Mouse (Mus musculus) midbrain, embryonic 13.5 days (tissue): Measurements from ENCODE around the gene Itgb5. TPM values are rescaled to one million over a fixed set of nuclear protein-coding genes. Genes with fewer than 3 reads are reported as not detected.

Experiments
- ATAC-seq: fragments of 200-750 bp; cut with Nextera tagmentation; 2 replicates; pipeline ENCODE4 v1.8.0; 2017; ENCODE audit warnings: mild to moderate bottlenecking, moderate TSS enrichment, moderate library complexity
- H3K27ac ChIP-seq: fragments of 300-500 bp; sonication (generic); 2 replicates; pipeline ENCODE4 v1.5.1; 2015; ENCODE audit warnings: inconsistent platforms, mild to moderate bottlenecking, moderate library complexity
- H3K27me3 ChIP-seq: fragments of 300-500 bp; sonication (generic); 2 replicates; pipeline ENCODE4 v1.6.1; 2015; ENCODE audit warnings: mild to moderate bottlenecking, inconsistent platforms
- H3K36me3 ChIP-seq: fragments of 300-500 bp; sonication (generic); 2 replicates; pipeline ENCODE4 v1.6.1; 2015; ENCODE audit warnings: mild to moderate bottlenecking, inconsistent platforms
- H3K4me1 ChIP-seq: fragments of 300-500 bp; sonication (generic); replicated peaks from 2 replicates; pipeline ENCODE4 v1.6.1; 2015; ENCODE audit warnings: inconsistent platforms
- H3K4me2 ChIP-seq: fragments of 300-500 bp; sonication (generic); replicated peaks from 2 replicates; pipeline ENCODE4 v1.6.1; 2015; ENCODE audit warnings: moderate library complexity, mild to moderate bottlenecking, inconsistent platforms
- H3K4me3 ChIP-seq: fragments of 300-500 bp; sonication (generic); replicated peaks from 2 replicates; pipeline ENCODE4 v1.5.1; 2015; ENCODE audit warnings: mild to moderate bottlenecking, inconsistent platforms
- H3K9ac ChIP-seq: fragments of 300-500 bp; sonication (generic); replicated peaks from 2 replicates; pipeline ENCODE4 v1.6.1; 2015; ENCODE audit warnings: mild to moderate bottlenecking, inconsistent platforms
- H3K9me3 ChIP-seq: fragments of 300-500 bp; sonication (generic); 2 replicates; pipeline ENCODE4 v1.6.1; 2016; ENCODE audit warnings: mild to moderate bottlenecking, inconsistent platforms
- WGBS: fragments of 180-500 bp; shearing (Covaris S2); methylation state at CpG from one replicate; pipeline ENCODE4 v1.1.7; 2015; 5-methylcytosine and 5-hydroxymethylcytosine counted together
- polyA plus RNA-seq: library from polyadenylated mRNA; unstranded; fragments of >200 nt; fragmentation: Nextera tagmentation; extraction: Ambion mirVana; gene quantifications from 2 replicates; pipeline ENCODE4 v1.2.1, GENCODE M21; 2015

Itgb5 gene
- polyA plus RNA-seq, 1 experiment from 2014 or later: 10.3 TPM

DNA sequence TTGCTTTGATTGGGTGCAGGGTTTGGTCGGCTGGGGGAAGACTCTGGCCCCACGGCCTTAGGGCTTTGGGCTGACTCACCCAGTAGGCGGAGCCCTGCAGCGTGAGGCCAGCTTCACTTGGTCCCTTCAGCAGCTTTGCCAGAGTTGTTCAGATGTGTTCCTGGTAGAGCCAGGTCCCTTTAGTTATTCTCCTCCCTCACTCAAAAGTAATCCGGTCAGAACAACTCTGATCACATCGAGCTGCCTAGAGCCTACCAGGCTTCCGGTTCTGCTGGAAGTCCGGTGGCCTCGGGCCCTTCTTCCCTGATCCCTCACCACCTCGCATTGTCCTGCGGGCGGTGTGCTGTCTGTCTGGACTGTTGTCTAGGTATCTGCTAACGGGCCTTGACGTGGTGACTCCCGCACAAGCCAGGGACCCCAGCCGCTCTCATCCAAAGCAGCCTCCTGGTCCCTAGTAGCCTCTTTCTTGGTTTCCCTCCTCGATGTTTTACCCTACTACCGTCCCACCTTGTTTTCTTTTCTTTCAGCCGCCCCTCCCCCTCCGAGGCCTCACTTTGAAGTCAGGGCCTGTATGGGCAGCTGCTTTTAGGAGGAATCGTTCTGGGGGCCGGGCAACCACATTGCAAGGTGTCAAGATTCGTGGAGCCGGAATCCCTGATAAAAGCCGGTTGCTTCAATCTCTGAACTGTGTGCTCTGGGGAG lies 4.5 kb downstream of the Itgb5 start:
- Histone ChIP-seq H3K27me3 (peaks cover 51% of the 10 kb centered on the region), H3K9me3 (no peaks in the 10 kb centered on the region), H3K4me3 (peak overlapping the region; percentile 22), H3K4me1 (peaks cover 38% of the 10 kb centered on the region), H3K36me3 (no peaks in the 10 kb centered on the region), H3K27ac (no peak overlapping the region), H3K9ac (no peak overlapping the region; the same call in 1 of the 2 replicates), H3K4me2 (peak overlapping the region; percentile 51)
- ATAC-seq: no peak; the same call in 1 of the 2 replicates
- 3% methylated on average over 25 of the region's 25 CpGs for WGBS

- no peak for ATAC-seq
- Histone ChIP-seq H3K4me2 (no peak overlapping the region), H3K4me1 (peaks cover 23% of the 10 kb centered on the region), H3K9ac (no peak overlapping the region), H3K4me3 (no peak overlapping the region), H3K36me3 (no peaks in the 10 kb centered on the region), H3K9me3 (no peaks in the 10 kb centered on the region), H3K27ac (no peak overlapping the region), H3K27me3 (peaks cover 26% of the 10 kb centered on the region)
- 93% methylated on average over 3 of the region's 3 CpGs for WGBS
Measured at GRCm38 (mm10) chr16:33836676-33837075, 7.2 kb downstream of the Itgb5 start.

- Histone ChIP-seq H3K9ac (no peak overlapping the region), H3K27me3 (peaks cover 20% of the 10 kb centered on the region), H3K4me3 (no peak overlapping the region), H3K9me3 (no peaks in the 10 kb centered on the region), H3K4me2 (no peak overlapping the region), H3K4me1 (peaks cover 21% of the 10 kb centered on the region), H3K36me3 (no peaks in the 10 kb centered on the region), H3K27ac (no peak overlapping the region)
- WGBS: 80% methylated on average over 3 of the region's 3 CpGs
- ATAC-seq: no peak
Measured at GRCm38 (mm10) chr16:33837191-33837590, 7.7 kb downstream of the Itgb5 start.

- WGBS: 87% methylated on average over 6 of the region's 6 CpGs
- Histone ChIP-seq H3K9ac (no peak overlapping the region), H3K36me3 (no peaks in the 10 kb centered on the region), H3K27me3 (0 out of 2 replicates have a peak, but pooled peaks cover 2% of the 10 kb centered on the region), H3K27ac (no peak overlapping the region), H3K4me2 (no peak overlapping the region), H3K4me3 (no peak overlapping the region), H3K9me3 (no peaks in the 10 kb centered on the region), H3K4me1 (0 out of 2 replicates have a peak, but pooled peaks cover 5% of the 10 kb centered on the region)
- ATAC-seq: no peak
Measured at GRCm38 (mm10) chr16:33840616-33841015, 11.2 kb downstream of the Itgb5 start.

DNA sequence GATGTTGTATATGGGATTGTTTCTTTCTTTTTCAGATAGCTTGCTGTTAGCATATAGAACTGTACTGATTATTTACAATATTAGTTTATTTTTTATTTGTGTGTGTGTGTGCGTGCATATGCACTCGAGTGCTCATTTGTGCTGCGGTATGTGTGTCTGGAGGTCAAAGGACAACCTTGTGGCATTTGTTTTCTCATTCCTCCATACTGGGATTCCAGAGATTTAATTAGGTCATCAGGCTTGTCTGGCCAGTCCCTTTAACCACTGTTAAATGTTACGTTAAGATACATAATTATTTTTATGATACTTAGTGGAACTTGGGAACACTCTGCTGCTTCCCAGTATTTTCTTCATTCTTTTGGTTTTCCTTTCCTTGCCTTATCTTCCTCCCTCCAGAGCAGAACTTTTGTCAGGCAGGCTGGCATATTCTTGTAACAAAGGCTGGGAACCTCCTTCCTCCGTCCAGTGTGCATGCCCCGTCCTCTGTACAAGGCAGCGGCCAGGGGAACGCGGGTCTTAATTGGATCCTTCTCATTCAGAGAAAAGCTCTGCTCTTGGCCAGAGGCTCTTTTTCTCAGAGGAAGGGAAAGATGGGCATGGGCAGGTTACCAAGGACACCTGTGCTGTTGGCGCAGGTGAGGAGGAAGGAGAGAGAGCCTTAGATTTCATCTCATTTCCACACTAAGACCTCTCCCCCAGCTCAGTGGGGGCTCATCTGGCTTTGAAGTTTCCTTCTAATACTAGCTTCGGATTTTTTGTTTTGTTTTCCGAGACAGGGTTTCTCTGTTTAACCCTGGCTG lies 12.8 kb downstream of the Itgb5 start:
- H3K4me1 ChIP-seq: 0 out of 2 replicates have a peak, but pooled peaks cover 5% of the 10 kb centered on the region
- 0 out of 2 replicates have a peak, but pooled peaks cover 2% of the 10 kb centered on the region for H3K27me3 ChIP-seq
- no peak overlapping the region for H3K4me2 ChIP-seq
- H3K4me3 ChIP-seq: no peak overlapping the region
- no peak overlapping the region for H3K9ac ChIP-seq
- H3K27ac ChIP-seq: no peak overlapping the region
- no peak for ATAC-seq
- no peaks in the 10 kb centered on the region for H3K9me3 ChIP-seq
- no peaks in the 10 kb centered on the region for H3K36me3 ChIP-seq
- 67% methylated on average over 12 of the region's 12 CpGs for WGBS

- no peak overlapping the region for H3K27ac ChIP-seq
- H3K4me2 ChIP-seq: no peak overlapping the region
- no peaks in the 10 kb centered on the region for H3K36me3 ChIP-seq
- H3K4me1 ChIP-seq: 0 out of 2 replicates have a peak, but pooled peaks cover 5% of the 10 kb centered on the region
- no peaks in the 10 kb centered on the region for H3K9me3 ChIP-seq
- 0 out of 2 replicates have a peak, but pooled peaks cover 2% of the 10 kb centered on the region for H3K27me3 ChIP-seq
- whole genome bisulfite sequencing: 26% methylated on average over 4 of the region's 4 CpGs
- ATAC-seq: no peak
- no peak overlapping the region for H3K9ac ChIP-seq
- no peak overlapping the region for H3K4me3 ChIP-seq
Measured at GRCm38 (mm10) chr16:33844150-33844611, 14.7 kb downstream of the Itgb5 start.

DNA sequence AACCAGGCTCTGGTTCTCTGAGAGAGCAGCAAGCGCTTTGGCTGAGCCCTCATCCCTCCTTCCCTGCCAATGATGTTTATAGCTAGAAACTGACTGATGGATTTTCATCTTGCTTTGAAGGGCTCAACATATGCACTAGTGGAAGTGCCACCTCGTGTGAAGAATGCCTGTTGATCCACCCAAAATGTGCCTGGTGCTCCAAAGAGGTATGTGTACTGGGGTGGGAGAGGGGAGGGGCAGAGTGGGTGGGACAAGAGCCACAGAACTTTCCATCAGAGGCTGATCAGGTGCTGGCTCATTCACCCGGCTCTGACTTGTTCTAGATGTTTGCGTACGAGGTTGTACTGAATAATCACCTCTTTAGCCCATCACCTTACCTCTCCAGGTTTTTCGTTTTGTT lies 15.4 kb downstream of the Itgb5 start:
- Histone ChIP-seq H3K27me3 (0 out of 2 replicates have a peak, but pooled peaks cover 2% of the 10 kb centered on the region), H3K4me2 (no peak overlapping the region), H3K4me1 (0 out of 2 replicates have a peak, but pooled peaks cover 5% of the 10 kb centered on the region), H3K9me3 (no peaks in the 10 kb centered on the region), H3K36me3 (no peaks in the 10 kb centered on the region), H3K4me3 (no peak overlapping the region), H3K27ac (no peak overlapping the region), H3K9ac (no peak overlapping the region)
- WGBS: 66% methylated on average over 6 of the region's 6 CpGs
- ATAC-seq: no peak

GRCm38 (mm10) chr16:33853271-33853670 lies 23.8 kb downstream of the Itgb5 start:
- H3K27ac ChIP-seq: no peak overlapping the region
- H3K9ac ChIP-seq: no peak overlapping the region
- H3K4me2 ChIP-seq: no peak overlapping the region
- no peak for ATAC-seq
- H3K4me3 ChIP-seq: no peak overlapping the region
- H3K36me3 ChIP-seq: no peaks in the 10 kb centered on the region
- no peaks in the 10 kb centered on the region for H3K27me3 ChIP-seq
- H3K4me1 ChIP-seq: no peaks in the 10 kb centered on the region
- H3K9me3 ChIP-seq: no peaks in the 10 kb centered on the region

DNA sequence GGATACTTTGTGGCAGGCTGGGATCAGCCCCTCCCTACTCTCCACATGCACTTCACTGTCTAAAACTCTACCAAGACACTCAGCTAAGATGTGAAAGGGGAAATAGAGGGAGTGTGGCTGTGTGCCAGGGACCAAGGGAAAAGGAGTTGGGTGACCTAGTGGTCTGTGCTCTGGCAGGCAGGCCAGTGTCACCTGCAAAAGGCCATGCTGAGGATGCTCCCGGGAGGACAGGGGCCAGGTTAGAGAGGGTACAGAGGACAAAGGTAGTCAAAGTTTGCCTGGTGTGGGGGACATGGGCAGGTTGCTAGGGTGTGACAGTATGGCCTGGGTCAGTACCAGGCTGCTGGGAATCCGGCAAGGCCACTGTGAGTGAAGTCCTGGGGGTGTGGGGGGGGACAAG lies 29.3 kb downstream of the Itgb5 start:
- WGBS: 83% methylated on average over 2 of the region's 2 CpGs
- peaks cover 10% of the 10 kb centered on the region for H3K4me1 ChIP-seq
- no peaks in the 10 kb centered on the region for H3K36me3 ChIP-seq
- no peaks in the 10 kb centered on the region for H3K9me3 ChIP-seq
- H3K4me2 ChIP-seq: no peak overlapping the region
- H3K9ac ChIP-seq: no peak overlapping the region
- peak; percentile 31; the same call in 1 of the 2 replicates for ATAC-seq
- H3K27ac ChIP-seq: no peak overlapping the region
- no peak overlapping the region for H3K4me3 ChIP-seq
- no peaks in the 10 kb centered on the region for H3K27me3 ChIP-seq

- no peak overlapping the region for H3K4me3 ChIP-seq
- no peaks in the 10 kb centered on the region for H3K9me3 ChIP-seq
- H3K4me1 ChIP-seq: peaks cover 10% of the 10 kb centered on the region
- H3K36me3 ChIP-seq: no peaks in the 10 kb centered on the region
- H3K9ac ChIP-seq: no peak overlapping the region
- H3K4me2 ChIP-seq: 0 out of 2 replicates have a peak overlapping the region, but pooled peaks have one; percentile 37
- ATAC-seq: no peak
- H3K27me3 ChIP-seq: no peaks in the 10 kb centered on the region
- WGBS: 67% methylated on average over 5 of the region's 5 CpGs
- no peak overlapping the region for H3K27ac ChIP-seq
Measured at GRCm38 (mm10) chr16:33859380-33859779, 29.9 kb downstream of the Itgb5 start.

DNA sequence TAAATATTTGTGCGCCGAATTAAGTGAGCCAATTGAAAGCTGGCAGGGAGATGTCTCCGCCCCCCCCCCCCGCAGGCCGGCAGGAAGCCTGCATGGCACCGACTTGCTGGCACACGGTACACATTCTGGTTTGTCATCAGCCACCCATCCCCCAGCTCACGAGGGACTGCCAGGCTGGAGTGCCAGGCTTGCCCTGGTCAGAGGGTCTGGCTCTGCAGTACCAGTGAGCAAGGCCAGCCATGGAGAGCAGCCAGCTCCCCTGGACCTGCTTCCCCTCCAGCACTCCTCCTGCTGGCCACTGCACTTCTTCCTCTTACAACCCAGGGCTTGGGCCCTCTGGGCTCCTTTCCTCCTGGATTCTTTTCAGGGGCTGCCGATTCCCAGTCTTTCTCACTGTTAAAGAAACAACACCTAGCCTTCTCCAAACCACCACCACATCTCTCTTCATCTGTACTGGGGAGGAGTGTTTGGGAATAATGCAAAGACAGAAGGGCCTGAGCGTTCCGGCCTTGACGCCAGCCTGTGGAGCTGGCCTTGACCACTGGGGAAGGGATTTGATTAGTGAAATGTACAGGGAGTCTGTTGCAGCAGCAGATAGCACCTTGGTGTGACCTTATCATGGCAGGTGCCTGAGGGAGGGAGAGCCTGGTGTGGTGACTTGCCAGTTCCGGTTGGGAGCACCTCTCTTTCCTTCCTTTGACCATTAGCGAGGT lies 30.7 kb downstream of the Itgb5 start:
- Histone ChIP-seq H3K27ac (peak overlapping the region; percentile 36; the same call in 1 of the 2 replicates), H3K4me1 (peaks cover 10% of the 10 kb centered on the region), H3K27me3 (no peaks in the 10 kb centered on the region), H3K4me2 (peak overlapping the region; percentile 37), H3K9me3 (no peaks in the 10 kb centered on the region), H3K9ac (no peak overlapping the region; the same call in 1 of the 2 replicates), H3K36me3 (no peaks in the 10 kb centered on the region), H3K4me3 (no peak overlapping the region)
- peak; percentile 87 for ATAC-seq
- WGBS: 38% methylated on average over 14 of the region's 14 CpGs
